Mouse (Mus musculus) ovary, postnatal 36 days (tissue): ENCODE measurements around the gene Zfp367.

ENCODE experiments used
- DNase-seq: peaks from one replicate; pipeline ENCODE4 v3.0.0; 2022; ENCODE audit warnings: low spot score, mixed read lengths

Zfp367 gene

DNA sequence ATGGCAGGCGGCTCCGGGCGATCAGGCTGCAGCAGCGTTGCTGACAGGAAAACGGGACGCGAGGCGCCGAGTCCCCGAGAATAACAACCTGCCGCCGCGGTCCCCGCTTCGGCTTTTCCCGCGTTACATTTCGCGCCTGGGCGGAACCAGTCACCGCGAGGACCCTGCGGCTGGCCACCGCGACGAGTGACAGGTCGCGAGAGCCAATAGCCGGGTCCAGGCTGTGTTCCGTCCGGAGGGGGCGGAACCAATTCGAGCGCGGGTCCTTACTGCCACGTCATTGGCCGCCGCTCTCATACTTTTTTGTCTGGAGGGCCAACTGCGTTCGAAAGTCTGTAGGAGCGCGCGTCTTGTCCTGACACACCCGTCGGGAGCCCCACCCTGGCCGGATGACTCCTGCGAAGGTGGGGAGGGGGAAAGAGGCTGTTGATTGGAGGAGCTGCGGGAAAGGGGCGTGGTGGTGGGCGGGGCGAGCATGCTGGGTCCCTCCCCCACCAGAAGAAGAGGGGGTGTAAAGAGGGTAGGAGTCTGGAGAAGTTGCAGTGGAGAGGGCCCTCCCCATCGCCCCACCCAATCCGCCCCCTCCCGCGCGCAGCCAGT, at the start of gene Zfp367:
Gene Zfp367 (minus strand): TSS at position 120 of the 600 bp plus-strand sequence.
- DNase-seq: peak; percentile 96

DNA sequence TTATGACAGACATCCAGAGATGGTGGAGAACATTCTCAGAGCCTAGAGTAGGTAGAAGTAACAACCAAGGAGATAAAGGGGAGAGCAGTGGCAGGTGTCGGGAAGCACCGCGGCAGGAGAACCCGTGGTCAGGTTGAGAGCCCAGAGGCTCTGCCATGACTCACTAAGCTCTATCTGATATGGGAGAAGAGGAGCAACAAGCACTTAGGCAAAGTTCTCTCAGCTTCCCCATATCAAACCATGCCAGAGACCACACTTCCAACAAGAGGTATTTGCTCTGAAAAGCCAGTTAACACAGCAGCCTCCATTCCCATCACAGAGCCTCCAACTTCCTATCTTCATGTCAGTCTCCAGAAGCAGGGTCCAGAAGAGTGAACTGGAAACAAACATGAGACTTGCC, 47.9 kb upstream of the Zfp367 start:
- no peak for DNase-seq

DNA sequence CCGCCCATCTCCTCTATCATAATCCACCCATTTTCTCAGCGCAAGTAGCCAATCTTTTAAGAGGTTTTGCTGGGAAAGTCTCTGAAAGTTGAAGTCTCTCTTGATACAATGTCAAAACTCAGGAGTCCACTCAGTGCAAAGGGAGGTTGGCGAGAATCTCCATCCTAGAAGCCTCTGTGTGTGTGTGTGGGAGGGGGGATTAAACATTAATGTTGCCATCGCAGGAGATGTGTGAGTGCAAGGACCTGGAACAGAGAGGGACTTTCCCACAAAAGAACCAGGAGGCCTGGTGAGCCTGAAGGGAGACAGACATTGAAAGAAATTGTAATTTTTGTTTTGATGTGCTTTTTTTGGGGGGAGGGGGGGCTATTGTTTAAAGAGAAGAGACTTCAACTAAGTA, 45.3 kb upstream of the Zfp367 start:
- no peak for DNase-seq

DNA sequence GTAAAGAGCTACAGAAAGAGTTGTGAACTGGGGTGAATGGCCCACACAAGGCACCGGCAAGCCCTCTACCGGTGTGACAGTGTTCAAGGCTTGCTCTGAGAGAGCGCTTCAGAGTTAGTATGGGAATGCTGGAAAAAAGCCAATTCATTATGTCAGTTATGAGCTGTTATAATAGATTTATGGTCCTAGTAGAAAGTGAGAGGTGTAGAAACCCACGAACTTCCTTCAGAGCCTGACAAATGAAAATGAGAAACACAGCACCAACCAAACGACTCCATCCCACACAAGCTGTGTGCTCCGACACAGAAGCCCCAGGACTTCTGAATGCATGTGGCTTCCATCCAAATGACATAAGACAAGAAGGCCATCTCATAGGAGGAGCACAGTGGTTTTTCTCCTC, 44.9 kb upstream of the Zfp367 start:
- no peak for DNase-seq

DNA sequence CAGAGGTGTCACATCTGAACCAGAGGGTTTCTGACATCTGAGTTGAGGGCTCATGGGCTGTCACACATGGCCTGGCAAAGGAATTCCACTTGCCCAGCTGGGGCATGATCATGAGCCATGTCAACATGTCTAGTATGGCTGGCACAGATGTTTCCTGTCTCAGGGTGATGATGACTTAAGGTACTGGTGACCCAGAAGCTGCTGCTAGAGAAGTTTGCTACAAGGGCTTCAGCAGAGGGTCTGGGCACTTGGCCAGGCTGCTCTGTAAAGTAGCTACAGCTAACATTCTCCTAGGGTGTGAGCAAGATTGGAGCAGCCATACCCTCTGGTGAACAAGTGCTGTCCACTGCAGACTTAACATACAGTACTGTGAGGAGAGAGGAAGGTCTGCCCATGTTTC, 34.1 kb upstream of the Zfp367 start:
- no peak for DNase-seq

DNA sequence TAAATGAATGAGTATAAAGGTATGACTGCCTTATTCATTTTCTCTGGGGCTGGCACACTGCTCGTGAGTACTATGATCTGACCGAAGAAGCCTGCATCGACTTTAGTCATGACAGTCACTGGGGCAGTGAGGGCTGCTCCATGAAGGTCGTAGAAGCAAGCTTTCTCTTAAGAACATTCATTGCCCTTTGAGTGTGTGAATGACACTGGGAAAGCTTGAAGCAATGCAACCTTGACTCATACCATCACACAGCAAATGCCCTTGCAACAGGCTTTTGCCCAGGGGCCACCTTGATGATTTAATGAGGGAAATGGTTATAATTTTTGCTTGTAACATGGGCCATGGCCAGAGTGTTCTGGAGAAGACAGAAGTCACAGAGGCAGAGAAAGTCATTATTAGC, 33.5 kb upstream of the Zfp367 start:
- no peak for DNase-seq

DNA sequence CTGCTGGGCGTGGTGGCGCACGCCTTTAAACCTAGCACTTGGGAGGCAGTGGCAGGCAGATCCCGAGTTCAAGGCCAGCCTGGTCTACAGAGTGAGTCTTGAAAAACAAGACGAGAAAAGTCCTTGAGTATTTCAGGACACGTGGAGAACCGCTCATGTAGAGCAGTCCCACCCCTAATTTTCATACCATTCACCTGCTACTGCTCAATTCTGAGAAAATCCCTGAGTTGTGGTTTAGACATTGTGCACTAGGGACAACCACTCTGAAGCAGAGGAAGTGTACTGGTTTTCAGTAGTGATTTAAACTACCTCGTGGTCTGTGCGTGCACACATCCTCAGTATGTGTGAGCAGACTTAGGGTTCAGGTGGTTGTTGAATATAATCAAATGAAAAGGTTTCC, 32.6 kb upstream of the Zfp367 start:
- no peak for DNase-seq

DNA sequence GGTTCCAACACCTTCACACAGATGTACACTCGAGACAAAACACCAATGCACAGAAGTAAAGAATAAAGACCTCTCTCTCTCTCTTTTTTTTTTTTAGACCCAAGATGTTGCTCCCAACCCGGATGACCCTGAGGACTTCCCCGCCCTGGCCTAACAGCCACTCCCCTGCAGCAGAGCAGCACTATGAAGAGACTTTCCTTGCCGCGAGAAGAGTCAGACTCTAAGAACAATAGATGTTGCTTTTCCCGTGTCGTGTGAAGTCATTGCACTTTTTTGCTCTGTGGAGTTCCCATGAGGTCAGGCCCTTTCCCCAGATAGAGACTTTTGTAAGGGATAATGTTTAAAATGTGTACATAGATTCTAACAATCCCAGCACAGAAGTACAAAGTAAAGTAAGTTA, 32.2 kb upstream of the Zfp367 start:
- DNase-seq: no peak

DNA sequence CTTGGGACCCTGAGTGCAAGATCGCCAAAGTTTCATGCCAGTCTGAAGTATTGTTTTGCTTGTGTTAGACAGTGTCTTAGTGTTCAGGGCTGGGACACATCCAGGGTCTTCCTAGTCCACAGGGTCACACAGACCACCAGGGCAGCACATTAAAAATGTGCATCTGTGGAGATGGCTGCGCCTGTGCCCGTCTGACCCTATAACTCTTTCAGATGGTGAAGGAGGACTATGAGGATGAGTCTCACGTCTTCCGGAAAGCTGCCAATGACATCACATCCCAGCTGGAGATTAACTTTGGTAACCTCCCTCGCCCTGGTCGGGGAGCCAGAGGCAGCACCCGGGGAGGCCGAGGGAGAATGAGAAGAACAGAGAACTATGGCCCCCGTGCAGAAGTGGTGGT, 31.4 kb upstream of the Zfp367 start:
- no peak for DNase-seq

DNA sequence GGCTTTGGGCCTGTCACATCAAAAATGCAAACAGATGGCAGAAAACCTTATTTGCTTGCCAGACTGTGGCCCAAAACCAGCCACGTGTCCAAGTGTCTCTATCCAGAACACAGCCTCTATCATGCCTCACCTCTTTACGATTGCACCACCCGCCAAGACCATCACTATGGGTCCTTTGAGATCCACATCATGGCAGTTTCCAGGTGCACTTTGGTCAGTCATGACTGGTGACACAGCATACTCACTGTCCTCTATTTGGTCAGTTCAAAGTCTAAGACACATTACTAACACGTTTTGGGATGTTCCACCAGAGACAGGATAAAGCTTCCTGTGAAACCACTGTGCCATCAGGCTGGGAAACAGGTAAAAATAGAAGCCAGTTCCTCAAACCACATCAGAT, 30.6 kb upstream of the Zfp367 start:
- no peak for DNase-seq

DNA sequence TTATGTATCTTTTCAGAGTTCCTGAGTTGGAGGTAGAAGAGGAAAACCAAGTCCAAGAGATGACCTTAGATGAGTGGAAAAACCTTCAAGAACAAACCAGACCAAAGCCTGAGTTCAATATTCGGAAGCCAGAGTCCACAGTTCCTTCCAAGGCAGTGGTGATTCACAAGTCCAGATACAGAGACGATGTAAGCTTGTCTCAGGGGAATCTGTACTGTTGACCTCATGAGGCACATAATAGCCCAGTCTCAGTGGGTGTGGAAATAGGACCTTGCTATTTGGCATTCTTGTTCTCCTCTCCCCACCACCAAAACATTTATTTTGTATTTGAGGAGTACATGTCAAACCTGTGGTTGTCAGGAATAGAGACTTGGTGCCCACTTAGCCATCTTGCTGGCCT, 29.1 kb upstream of the Zfp367 start:
- DNase-seq: no peak

DNA sequence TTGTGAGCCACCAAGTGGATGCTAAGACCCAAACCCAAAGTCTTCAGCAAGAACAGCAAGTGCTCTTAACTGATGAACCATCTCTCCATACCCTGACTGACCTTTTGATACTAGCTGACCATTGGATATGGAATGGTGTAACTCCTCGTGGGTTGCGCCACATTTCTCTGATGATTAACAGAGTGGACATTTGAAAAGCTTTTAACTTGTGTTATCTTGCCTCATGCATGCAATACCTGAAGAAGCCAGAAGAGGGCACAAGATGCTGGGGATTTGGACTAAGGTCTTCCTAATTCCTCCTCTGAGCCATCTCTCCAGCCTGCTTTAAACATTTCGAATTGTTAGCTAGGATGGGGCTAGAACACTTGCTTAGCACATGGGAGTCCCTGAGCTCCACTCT, 27.9 kb upstream of the Zfp367 start:
- DNase-seq: no peak

DNA sequence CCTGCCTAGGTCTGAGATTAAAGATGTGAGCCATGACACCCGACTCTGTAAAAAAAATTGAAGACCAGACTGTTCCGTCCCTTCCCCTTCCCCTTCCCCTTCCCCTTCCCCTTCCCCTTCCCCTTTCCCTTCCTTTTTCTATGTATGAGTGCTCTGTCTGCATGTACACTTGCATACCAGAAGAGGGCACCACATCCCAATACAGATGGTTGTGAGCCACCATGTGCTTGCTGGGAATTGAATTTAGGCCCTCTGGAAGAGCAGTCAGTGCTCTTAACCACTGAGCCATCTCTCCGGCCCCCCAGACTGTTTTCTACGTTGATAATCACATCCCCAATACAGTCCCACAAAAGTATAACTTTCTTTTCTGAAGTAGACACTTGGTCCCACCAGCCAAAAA, 27.3 kb upstream of the Zfp367 start:
- no peak for DNase-seq

DNA sequence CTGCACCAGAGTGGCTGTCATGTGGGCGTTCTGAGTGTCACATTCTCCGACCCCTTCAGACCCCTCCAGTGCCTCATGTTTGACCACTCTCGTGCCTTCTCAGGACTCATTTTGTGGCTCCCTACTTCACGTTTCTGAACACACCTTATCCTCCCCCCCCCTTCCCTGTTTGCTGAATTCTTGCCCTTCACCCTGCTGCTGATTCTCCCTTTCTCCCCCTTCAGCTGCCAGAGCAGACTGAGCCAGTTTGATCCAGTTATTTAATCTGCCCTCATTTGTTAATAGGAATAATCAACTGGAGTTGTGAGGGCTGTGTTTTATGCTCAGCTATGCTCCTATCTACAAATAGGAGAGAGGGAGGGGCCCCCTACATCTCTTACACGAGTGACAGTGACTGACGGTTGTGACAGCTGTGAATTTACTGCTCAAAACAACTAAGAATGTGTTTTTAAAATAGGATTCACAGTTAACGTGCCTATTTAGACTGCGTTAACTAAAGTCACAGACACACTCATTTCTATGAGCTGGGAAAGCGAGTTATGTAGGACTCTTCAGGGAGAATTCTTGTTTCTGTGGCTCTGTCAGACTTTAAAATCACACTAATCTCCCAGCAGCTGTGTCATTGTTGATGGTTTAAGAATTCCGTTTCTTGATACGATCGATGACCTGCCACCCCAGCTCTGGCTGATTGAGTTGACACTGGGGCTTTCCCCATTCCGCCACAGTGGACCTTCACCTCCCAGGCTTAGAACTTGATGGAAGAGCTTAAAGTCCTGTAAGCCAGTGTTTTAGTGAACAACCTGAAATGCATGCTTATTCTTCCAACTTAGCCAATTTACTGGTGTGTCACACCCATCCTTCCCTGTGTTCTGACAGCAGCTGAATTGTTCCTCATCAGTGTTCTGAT, 26.0 kb upstream of the Zfp367 start:
- DNase-seq: no peak

DNA sequence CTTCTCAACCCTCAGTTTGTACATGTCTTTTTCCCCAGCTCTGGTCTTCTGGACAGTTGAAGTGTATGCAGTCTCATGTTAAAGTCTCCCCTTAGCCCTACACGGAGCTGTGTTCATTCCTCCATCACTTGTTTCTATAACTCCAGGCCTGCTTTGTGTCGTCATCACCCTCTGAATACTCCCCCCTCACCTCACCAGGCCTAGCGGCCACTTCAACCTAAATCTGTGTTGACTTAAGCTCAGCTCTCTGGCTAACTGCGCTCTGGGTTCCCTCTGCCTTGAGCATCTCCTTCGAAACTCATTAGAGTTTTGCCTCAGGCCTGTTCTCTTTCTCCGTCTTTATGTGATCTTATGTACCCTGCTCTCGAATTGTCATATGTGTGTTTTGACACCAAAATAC, 25.0 kb upstream of the Zfp367 start:
- DNase-seq: no peak

DNA sequence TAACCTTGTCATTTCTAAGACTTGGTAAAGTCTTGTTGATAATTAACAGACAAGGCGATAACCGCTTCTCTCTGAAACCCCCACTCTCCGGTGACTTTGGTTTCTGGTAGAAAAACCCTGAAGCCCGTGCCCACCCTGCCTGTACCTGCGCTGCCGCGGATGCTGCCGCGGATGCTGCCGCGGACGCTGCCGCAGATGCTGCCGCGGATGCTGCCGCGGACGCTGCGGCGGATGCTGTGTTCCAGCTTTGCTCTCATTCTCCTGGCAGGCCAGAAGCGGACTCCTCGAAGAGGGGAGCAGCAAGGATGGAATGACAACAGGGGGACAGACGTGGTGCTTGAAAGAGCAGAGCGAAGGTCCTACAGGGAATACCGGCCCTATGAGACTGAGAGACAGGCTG, 16.7 kb upstream of the Zfp367 start:
- no peak for DNase-seq

DNA sequence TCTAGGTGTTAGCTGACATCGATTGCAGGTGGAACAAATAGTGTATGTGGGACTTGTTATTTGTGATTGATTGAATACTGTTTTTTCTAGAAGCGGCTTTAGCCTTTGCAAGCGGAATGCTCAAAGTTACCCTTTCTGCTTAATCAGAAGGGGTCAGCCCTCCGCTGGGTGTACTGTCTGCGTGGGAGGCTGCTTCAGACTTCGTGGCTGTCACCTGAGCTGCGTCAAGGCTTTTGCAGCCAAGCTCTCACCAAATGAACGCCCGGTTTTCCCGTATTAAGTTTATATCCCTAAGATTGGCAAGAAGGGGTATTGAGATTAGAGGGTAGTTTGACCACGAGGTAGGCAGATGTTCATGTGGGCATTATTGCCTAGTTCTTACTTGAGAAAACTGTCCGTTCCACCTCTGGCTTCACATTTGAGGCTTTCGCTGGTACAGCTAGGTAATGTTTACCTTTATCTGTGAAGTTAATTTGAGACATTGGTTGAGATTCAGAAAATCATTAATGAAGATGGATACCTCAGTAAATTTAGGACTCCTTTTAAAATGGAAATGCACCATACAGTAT, 10.2 kb upstream of the Zfp367 start:
- DNase-seq: no peak

DNA sequence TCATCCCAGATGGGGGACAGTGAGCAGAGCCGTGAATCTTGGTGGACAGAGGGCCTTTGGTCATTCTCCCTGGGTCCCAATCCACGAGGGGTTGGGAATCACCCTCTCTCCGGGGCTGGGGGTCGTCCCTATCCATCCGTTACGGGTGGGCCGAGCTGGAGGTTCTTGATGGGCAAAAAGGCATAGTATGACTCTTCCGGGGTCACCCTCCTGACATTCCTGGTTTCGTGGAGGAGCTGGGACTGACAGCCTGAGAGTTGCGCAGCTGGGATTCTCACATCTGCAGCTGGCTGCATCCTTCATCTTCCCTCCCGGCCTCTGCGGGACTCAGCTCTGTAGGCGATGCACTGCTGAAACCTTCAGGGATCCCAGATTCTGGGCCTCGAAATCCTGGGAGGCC, 9.6 kb upstream of the Zfp367 start:
- no peak for DNase-seq

DNA sequence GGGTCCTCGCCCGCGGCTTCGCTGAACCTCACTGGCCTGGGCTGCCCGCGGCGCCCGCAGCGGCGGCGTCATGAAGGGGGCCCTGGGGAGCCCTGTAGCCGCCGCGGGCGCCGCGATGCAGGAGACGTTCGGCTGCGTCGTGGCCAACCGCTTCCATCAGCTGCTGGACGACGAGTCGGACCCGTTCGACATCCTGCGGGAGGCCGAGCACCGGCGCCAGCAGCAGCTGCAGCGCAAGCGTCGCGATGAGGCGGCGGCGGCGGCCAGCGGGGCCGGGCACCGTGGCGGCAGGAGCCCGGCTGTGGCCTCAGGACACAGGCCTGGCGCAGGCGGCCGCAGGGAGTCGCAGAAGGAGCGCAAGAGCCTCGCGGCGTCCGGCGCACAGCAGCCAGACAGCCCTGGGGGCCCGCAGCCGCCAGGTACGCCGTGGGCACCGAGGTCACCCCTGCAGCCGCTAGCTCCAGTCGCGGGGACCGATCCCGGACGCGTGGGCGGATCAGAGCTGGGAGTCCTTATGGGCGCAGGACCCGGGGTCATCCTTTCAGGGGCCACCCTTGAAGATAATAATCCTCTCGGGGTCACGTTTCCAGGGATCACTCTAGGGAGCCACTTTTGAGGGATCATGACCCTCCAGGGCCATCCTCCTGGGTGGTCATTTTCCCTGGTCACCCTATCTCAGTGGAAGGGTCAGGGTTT, 9.1 kb upstream of the Zfp367 start:
- DNase-seq: no peak

DNA sequence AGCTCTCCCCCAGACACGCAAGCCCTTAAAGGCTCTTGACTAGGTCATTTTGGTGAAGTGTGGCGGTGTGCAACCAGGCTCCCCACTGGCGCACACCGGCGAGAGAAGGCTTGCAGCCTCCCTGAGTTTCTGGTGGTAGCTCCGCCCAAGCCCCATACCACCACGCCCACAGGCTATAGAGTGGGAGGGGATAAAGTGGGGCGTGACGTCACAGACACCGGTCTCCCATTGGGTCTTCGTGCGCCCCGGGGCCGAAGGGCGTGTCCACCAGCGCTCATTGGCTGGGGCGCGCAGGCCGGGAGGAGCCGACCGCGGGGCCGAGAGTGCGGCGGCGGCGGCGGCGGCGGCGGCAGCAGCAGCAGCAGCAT, 8.5 kb upstream of the Zfp367 start, which contains the start of gene Habp4:
Gene Habp4 (plus strand): TSS at position 277 of the 368 bp plus-strand sequence.
- DNase-seq: peak; percentile 97

DNA sequence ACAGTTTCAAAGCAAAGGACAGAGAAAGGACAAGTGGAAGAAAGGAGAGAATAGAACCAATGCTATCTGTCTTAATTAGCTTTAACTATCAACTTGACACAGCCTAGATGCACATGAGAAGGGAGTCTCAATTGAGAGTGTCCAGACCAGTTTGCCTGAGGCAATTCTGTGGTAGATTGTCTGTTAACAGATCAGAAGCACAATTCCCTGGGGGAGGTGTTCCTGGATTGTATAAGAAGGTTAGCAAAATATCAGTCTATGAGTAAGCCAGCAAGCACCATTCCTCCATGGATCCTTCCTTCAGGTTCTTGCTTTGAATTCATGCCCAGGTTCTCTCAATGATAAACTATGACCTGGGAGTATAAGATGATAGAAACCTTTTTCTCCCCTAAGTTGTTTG, 4.0 kb upstream of the Zfp367 start:
- DNase-seq: no peak

DNA sequence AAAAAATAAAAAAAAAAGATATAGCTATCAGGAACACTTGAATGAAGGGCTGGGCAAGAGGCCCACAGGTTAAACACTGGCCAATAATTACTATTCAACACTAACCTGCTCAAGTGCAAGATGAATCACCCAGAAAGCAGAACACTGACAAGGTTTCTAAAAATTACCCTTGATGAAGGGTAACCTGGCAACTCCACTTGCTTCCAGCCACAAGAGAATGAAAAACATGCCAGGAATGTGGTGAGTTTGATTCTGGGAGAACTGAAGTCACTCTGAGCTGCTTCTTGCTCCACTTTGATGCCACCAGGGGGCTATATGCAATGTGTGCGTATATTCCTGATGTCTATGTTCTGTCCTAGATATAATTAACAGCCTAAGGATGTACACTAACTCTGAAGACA, 2.2 kb upstream of the Zfp367 start:
- DNase-seq: no peak

DNA sequence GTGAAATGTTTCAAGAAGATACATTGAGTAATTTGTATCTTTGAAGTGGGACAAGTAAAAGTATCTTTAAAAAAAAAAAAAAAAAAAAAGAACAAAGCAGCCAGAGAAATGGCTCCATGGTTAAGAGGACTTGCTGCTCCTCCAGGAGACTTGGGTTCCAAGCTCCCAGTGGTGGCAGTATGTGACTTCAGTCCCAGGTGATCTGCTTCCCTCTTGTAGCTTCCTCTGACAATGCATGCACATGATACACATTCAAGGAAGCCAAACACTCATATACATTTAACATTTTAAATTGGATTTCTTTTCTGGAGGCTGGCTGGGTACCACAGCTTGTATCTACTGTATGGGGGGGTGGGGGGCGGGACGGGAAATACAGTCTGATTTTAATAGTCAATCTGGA, 1.6 kb upstream of the Zfp367 start:
- DNase-seq: no peak
